Mouse (Mus musculus): ENCODE data around the gene Napepld. TPM values are rescaled to one million over a fixed set of nuclear protein-coding genes. Genes with fewer than 3 reads are reported as not detected.

Gene Napepld
- polyA plus RNA-seq, 1 experiment from 2014 or later: 7.0 TPM

DNA sequence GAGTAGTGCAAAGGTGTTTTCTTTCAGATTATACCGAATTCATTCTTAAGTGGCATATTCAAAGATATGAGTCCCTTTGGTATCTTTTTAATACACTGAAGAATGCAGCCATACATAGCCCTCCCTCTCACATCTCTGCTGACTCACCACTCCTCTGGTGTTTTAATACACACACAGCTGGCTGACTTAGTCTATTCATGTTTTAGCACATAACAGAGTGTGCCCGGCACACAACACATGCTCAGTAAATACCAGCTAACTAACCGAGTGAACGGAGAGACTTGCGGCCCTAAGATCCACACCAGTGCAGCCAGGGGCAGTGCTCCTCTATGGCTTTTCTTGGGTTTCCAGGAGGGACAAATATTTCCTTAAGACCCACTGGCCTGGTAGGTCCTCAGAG is 20.3 kb downstream of the Napepld start:
- Histone ChIP-seq H3K4me2 (replicated peaks; ENCODE audit: low read depth, low read length) (no peak overlapping the region), H3K36me3 (ENCODE audit: control insufficient read depth, insufficient read depth, low read length) (no peaks in the 10 kb centered on the region), H3K27ac (ENCODE audit: low read depth, low read length) (no peak overlapping the region), H3K9ac (ENCODE audit: low read depth, low read length) (no peak overlapping the region), H3K27me3 (ENCODE audit: control insufficient read depth, insufficient read depth, low read length) (no peaks in the 10 kb centered on the region), H3K4me1 (replicated peaks; ENCODE audit: control insufficient read depth, insufficient read depth, low read length) (no peaks in the 10 kb centered on the region), H3K4me3 (ENCODE audit: low read depth, low read length) (no peak overlapping the region), H3K9me3 (ENCODE audit: control insufficient read depth, low read length) (no peaks in the 10 kb centered on the region)
- ATAC-seq (ENCODE audit: low FRiP score) (no peak), DNase-seq (ENCODE audit: low spot score) (no peak)
- WGBS: 92% methylated on average over 5 of the region's 5 CpGs

- no peak overlapping the region for H3K27ac ChIP-seq (ENCODE audit: low read depth, low read length)
- ATAC-seq (ENCODE audit: low FRiP score) (no peak), DNase-seq (ENCODE audit: low spot score) (no peak)
- no peak overlapping the region for H3K4me2 ChIP-seq (replicated peaks; ENCODE audit: low read depth, low read length)
- H3K4me1 ChIP-seq (replicated peaks; ENCODE audit: control insufficient read depth, insufficient read depth, low read length): no peaks in the 10 kb centered on the region
- H3K36me3 ChIP-seq (ENCODE audit: control insufficient read depth, insufficient read depth, low read length): peaks cover 3% of the 10 kb centered on the region; the same call in 1 of the 2 replicates
- no peaks in the 10 kb centered on the region for H3K27me3 ChIP-seq (ENCODE audit: control insufficient read depth, insufficient read depth, low read length)
- WGBS: 71% methylated on average over 4 of the region's 4 CpGs
- no peak overlapping the region for H3K9ac ChIP-seq (ENCODE audit: low read depth, low read length)
- no peak overlapping the region for H3K4me3 ChIP-seq (ENCODE audit: low read depth, low read length)
- no peaks in the 10 kb centered on the region for H3K9me3 ChIP-seq (ENCODE audit: control insufficient read depth, low read length)
Observed at GRCm38 (mm10) chr5:21680029-21680428, 21.2 kb downstream of the Napepld start.

- WGBS: 89% methylated on average over 9 of the region's 9 CpGs
- H3K27me3 ChIP-seq (ENCODE audit: control insufficient read depth, insufficient read depth, low read length): no peaks in the 10 kb centered on the region
- no peak overlapping the region for H3K9ac ChIP-seq (ENCODE audit: low read depth, low read length)
- no peaks in the 10 kb centered on the region for H3K9me3 ChIP-seq (ENCODE audit: control insufficient read depth, low read length)
- H3K4me1 ChIP-seq (replicated peaks; ENCODE audit: control insufficient read depth, insufficient read depth, low read length): no peaks in the 10 kb centered on the region
- DNase-seq (ENCODE audit: low spot score) (no peak), ATAC-seq (ENCODE audit: low FRiP score) (no peak)
- H3K4me2 ChIP-seq (replicated peaks; ENCODE audit: low read depth, low read length): no peak overlapping the region
- H3K27ac ChIP-seq (ENCODE audit: low read depth, low read length): no peak overlapping the region
- peaks cover 3% of the 10 kb centered on the region; the same call in 1 of the 2 replicates for H3K36me3 ChIP-seq (ENCODE audit: control insufficient read depth, insufficient read depth, low read length)
- H3K4me3 ChIP-seq (ENCODE audit: low read depth, low read length): no peak overlapping the region
Observed at GRCm38 (mm10) chr5:21678363-21678762, 22.8 kb downstream of the Napepld start.

GRCm38 (mm10) chr5:21677939-21678338 is 23.3 kb downstream of the Napepld start:
- ATAC-seq (ENCODE audit: low FRiP score) (no peak), DNase-seq (ENCODE audit: low spot score) (no peak)
- no peaks in the 10 kb centered on the region for H3K9me3 ChIP-seq (ENCODE audit: control insufficient read depth, low read length)
- no peaks in the 10 kb centered on the region for H3K27me3 ChIP-seq (ENCODE audit: control insufficient read depth, insufficient read depth, low read length)
- no peak overlapping the region for H3K4me3 ChIP-seq (ENCODE audit: low read depth, low read length)
- H3K4me1 ChIP-seq (replicated peaks; ENCODE audit: control insufficient read depth, insufficient read depth, low read length): no peaks in the 10 kb centered on the region
- WGBS: 97% methylated on average over 6 of the region's 6 CpGs
- H3K36me3 ChIP-seq (ENCODE audit: control insufficient read depth, insufficient read depth, low read length): peaks cover 3% of the 10 kb centered on the region; the same call in 1 of the 2 replicates
- H3K9ac ChIP-seq (ENCODE audit: low read depth, low read length): no peak overlapping the region
- no peak overlapping the region for H3K27ac ChIP-seq (ENCODE audit: low read depth, low read length)
- no peak overlapping the region for H3K4me2 ChIP-seq (replicated peaks; ENCODE audit: low read depth, low read length)

DNA sequence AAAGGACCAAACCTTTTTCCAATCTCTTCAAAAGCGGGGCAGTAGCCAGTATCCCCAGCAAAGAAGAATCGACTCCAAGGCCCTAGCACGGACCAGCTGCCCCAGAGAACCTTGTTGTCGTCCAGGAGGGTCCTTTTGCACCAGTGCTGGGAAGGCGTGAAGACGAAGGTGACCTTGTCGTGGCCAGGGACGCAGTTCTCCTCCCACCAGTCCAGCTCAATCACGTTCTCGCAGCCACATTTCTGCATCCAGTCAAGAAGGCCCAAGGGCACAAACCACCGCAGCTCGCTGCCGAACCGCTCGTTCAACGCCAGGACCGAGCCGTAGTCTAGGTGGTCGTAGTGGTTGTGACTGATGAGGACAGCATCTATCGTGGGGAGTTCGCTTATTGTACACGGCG is 25.7 kb downstream of the Napepld start:
- H3K27me3 ChIP-seq (ENCODE audit: control insufficient read depth, insufficient read depth, low read length): no peaks in the 10 kb centered on the region
- no peaks in the 10 kb centered on the region for H3K4me1 ChIP-seq (replicated peaks; ENCODE audit: control insufficient read depth, insufficient read depth, low read length)
- DNase-seq (ENCODE audit: low spot score): no peak
- no peak for ATAC-seq (ENCODE audit: low FRiP score)
- H3K4me2 ChIP-seq (replicated peaks; ENCODE audit: low read depth, low read length): no peak overlapping the region
- no peak overlapping the region for H3K27ac ChIP-seq (ENCODE audit: low read depth, low read length)
- WGBS: 96% methylated on average over 23 of the region's 23 CpGs
- peaks cover 3% of the 10 kb centered on the region; the same call in 1 of the 2 replicates for H3K36me3 ChIP-seq (ENCODE audit: control insufficient read depth, insufficient read depth, low read length)
- H3K9me3 ChIP-seq (ENCODE audit: control insufficient read depth, low read length): no peaks in the 10 kb centered on the region
- no peak overlapping the region for H3K9ac ChIP-seq (ENCODE audit: low read depth, low read length)
- no peak overlapping the region for H3K4me3 ChIP-seq (ENCODE audit: low read depth, low read length)

DNA sequence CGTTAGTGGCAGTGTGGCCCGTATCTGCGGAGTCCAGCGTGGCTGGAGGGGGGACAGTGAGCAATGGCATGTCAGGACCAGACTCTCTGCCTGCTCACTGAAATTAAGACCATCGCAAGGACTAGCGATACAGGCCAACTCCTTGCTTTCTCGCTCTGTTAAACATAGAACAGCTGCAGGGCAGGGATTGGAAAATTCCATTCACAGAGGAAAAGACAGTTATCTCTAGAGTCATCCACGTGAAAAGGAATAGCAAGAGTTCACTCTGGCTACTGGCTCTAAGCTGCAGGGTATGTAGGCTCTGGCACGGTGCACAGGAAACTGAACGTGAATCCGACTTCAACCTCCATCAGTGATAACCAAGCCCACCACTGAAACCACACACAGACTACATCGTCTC is 26.2 kb downstream of the Napepld start:
- Histone ChIP-seq H3K36me3 (ENCODE audit: control insufficient read depth, insufficient read depth, low read length) (peaks cover 3% of the 10 kb centered on the region; the same call in 1 of the 2 replicates), H3K9me3 (ENCODE audit: control insufficient read depth, low read length) (no peaks in the 10 kb centered on the region), H3K27me3 (ENCODE audit: control insufficient read depth, insufficient read depth, low read length) (no peaks in the 10 kb centered on the region), H3K4me1 (replicated peaks; ENCODE audit: control insufficient read depth, insufficient read depth, low read length) (no peaks in the 10 kb centered on the region), H3K4me2 (replicated peaks; ENCODE audit: low read depth, low read length) (no peak overlapping the region), H3K4me3 (ENCODE audit: low read depth, low read length) (no peak overlapping the region), H3K9ac (ENCODE audit: low read depth, low read length) (no peak overlapping the region), H3K27ac (ENCODE audit: low read depth, low read length) (no peak overlapping the region)
- WGBS: 90% methylated on average over 12 of the region's 12 CpGs
- DNase-seq (ENCODE audit: low spot score): no peak
- ATAC-seq (ENCODE audit: low FRiP score): no peak

DNA sequence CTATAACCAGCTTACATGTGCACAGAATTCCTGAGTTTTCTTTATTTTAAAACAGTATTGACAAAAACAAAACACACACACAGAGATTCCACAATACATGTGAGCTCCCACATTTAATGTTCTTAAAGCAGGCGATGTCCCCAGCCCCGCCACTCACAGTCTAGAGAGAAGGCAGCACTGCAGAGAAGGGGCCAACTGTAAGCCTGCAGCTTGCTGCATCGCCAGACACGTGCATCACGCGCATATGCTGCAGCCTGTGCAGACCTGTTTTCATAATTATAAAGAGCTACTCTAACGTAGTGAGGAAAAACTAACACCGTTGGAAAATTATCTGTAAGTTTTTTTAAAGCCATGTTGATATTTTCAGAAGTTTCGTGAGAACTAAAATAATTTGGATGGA is 27.5 kb downstream of the Napepld start:
- no peak overlapping the region for H3K4me3 ChIP-seq (ENCODE audit: low read depth, low read length)
- WGBS: 86% methylated on average over 9 of the region's 9 CpGs
- no peak overlapping the region for H3K27ac ChIP-seq (ENCODE audit: low read depth, low read length)
- H3K4me1 ChIP-seq (replicated peaks; ENCODE audit: control insufficient read depth, insufficient read depth, low read length): no peaks in the 10 kb centered on the region
- H3K27me3 ChIP-seq (ENCODE audit: control insufficient read depth, insufficient read depth, low read length): no peaks in the 10 kb centered on the region
- no peaks in the 10 kb centered on the region for H3K9me3 ChIP-seq (ENCODE audit: control insufficient read depth, low read length)
- no peak overlapping the region for H3K9ac ChIP-seq (ENCODE audit: low read depth, low read length)
- ATAC-seq (ENCODE audit: low FRiP score): no peak
- no peak overlapping the region for H3K4me2 ChIP-seq (replicated peaks; ENCODE audit: low read depth, low read length)
- no peak for DNase-seq (ENCODE audit: low spot score)
- H3K36me3 ChIP-seq (ENCODE audit: control insufficient read depth, insufficient read depth, low read length): peaks cover 3% of the 10 kb centered on the region; the same call in 1 of the 2 replicates

DNA sequence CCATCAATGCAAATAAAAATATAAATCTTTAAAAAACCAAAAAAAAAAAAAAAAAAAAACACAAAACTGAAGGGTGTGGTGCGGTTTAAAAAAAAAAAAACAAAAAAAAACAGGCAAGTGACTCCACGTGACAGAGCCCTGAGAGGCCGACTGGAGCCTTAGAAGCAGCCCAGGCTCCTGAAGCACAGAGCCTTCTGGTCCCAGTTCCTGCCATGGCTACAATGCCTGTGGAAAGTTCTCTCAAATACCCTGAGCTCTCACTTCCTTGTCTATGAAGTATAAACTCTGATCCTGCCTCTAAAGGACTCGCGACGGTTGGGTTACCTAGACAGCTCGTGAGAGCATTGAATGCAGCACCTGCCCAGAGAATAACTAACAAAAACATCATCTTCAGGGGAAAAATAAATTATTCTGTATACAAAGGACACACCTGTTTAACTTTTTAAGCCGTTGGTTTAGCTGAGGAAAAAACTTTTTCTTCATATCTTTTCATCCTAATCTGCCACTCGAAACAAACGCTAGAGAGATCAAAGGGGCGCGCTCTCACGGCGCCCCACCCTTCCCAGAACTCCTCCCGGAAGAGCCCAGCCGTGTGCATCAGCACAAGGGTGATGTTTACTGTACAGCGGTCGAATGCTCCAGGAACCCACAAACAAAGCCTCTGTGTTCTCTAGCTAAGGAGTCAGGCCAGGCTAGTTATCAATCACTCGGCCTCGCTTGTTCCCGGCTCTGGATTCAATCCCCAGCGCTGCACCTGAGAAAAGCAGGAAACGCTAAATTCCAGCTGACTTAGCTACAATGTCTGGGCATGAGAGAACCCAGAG is 28.2 kb downstream of the Napepld start:
- ATAC-seq (ENCODE audit: low FRiP score) (peak; percentile 68; the same call in 1 of the 2 replicates), DNase-seq (ENCODE audit: low spot score) (peak; percentile 21)
- H3K27me3 ChIP-seq (ENCODE audit: control insufficient read depth, insufficient read depth, low read length): no peaks in the 10 kb centered on the region
- no peaks in the 10 kb centered on the region for H3K9me3 ChIP-seq (ENCODE audit: control insufficient read depth, low read length)
- peaks cover 3% of the 10 kb centered on the region; the same call in 1 of the 2 replicates for H3K36me3 ChIP-seq (ENCODE audit: control insufficient read depth, insufficient read depth, low read length)
- no peak overlapping the region for H3K4me2 ChIP-seq (replicated peaks; ENCODE audit: low read depth, low read length)
- H3K4me3 ChIP-seq (ENCODE audit: low read depth, low read length): no peak overlapping the region
- H3K27ac ChIP-seq (ENCODE audit: low read depth, low read length): 0 out of 2 replicates have a peak overlapping the region, but pooled peaks have one; percentile 24
- H3K4me1 ChIP-seq (replicated peaks; ENCODE audit: control insufficient read depth, insufficient read depth, low read length): no peaks in the 10 kb centered on the region
- no peak overlapping the region for H3K9ac ChIP-seq (ENCODE audit: low read depth, low read length)
- WGBS: 63% methylated on average over 23 of the region's 23 CpGs

DNA sequence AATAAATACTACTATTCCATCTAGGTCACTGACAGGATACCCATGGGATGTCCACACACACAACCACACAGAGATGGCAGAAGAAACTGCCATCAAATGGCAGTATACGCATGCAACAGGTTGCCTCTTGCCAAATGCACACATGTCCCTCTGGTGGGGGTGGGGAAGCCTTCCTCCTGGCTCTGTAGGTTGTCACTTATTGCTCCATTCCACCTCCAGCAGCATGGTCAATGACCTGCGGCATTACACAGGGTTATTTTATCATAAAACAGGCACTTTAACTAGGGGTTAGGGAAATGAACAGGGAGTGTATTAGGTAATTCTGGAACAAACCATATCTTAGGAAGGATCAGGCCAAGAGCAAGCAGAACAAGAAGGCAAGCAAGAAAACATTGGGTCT is 31.9 kb downstream of the Napepld start:
- H3K9me3 ChIP-seq (ENCODE audit: control insufficient read depth, low read length): no peaks in the 10 kb centered on the region
- no peaks in the 10 kb centered on the region for H3K4me1 ChIP-seq (replicated peaks; ENCODE audit: control insufficient read depth, insufficient read depth, low read length)
- no peaks in the 10 kb centered on the region for H3K27me3 ChIP-seq (ENCODE audit: control insufficient read depth, insufficient read depth, low read length)
- no peak overlapping the region for H3K4me2 ChIP-seq (replicated peaks; ENCODE audit: low read depth, low read length)
- no peak for DNase-seq (ENCODE audit: low spot score)
- no peak overlapping the region for H3K4me3 ChIP-seq (ENCODE audit: low read depth, low read length)
- WGBS: 87% methylated on average over 2 of the region's 2 CpGs
- H3K9ac ChIP-seq (ENCODE audit: low read depth, low read length): no peak overlapping the region
- no peak overlapping the region for H3K27ac ChIP-seq (ENCODE audit: low read depth, low read length)
- no peaks in the 10 kb centered on the region for H3K36me3 ChIP-seq (ENCODE audit: control insufficient read depth, insufficient read depth, low read length)
- ATAC-seq (ENCODE audit: low FRiP score): no peak

Measured in hindbrain, embryonic 11.5 days (tissue).